Mouse (Mus musculus) ES-Bruce4 (cell line): Measurements from ENCODE around the gene Spcs1.

ENCODE experiments used
- EP300 ChIP-seq: IDR thresholded peaks from 2 replicates; pipeline ENCODE4 v1.6.1; 2011; ENCODE audit warnings: low read depth, low read length; ENCODE audit not compliant: insufficient read depth
- POLR2A ChIP-seq: IDR thresholded peaks from one replicate; pipeline ENCODE4 v1.8.1; 2011; ENCODE audit warnings: low read length; ENCODE audit not compliant: insufficient read depth

DNA sequence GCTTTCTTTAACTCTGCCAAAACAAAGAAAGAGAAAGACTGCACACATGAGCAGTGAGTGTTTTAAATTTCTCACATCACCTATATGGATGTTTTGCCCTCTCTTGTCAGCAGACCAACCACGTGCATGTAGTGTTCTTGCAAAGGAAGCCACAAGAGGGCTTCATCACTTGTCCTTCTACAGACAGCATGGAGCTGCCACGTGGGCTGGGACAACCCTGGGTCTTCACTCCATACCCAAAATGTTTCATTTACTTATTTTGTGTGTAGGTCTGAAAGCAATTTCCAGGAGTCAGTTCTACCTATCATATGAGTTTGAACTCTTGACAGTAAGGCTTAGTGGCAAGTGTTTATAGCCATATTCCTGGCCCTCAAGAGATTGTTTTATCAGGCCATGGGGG lies 16.4 kb upstream of the Spcs1 start:
- TF ChIP-seq POLR2A = no peak
- no peak for TF ChIP-seq EP300
